14 mouse cellular contexts compared by ENCODE assay signal in the genomic region with DNA sequence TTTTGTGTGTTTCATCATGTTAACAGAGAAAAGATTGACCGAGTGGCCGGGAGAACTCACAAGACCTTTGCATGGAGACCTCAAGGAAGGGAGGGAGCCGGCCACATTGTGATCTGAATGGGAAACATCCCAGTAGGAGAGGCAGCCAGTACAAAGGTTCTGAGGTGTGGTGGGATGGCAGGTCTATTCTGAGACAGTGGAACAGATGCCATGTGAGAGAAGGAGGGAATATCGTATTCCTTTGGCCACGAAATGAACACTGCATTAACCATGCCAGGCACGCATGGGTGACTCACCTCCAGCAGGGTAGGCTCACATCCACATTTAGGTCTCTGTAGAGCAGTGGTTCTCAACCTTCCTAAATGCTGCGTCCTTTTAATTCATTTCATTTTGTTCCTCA.
A peak's percentile ranks its signal among the peaks of the same experiment; 100 is the strongest.
DNase-seq lines count a peak whose midpoint lies in the region; TF ChIP-seq lines count a peak whose summit lies in the region.
"Had no signal": no experiment of that assay in that cellular context is flagged by ENCODE, and none has a peak within 500 bp of the region (broad histone marks: within the 10 kb centered on the region; RNA-seq: fewer than 3 reads in every experiment).

No protein-coding gene starts in this region.

- DNase-seq in layer of hippocampus, adult 2 months (ENCODE audit: low spot score in 2 of 2) = no peak
- no peak for DNase-seq in layer of hippocampus, adult 11-12 months (ENCODE audit: low spot score)
- peak; percentile 68 for DNase-seq in right cerebral cortex, adult 18-20 months
- DNase-seq in right cerebral cortex, postnatal 4 days = no peak
- no peak for DNase-seq in cerebellum, postnatal 4 days (ENCODE audit: low spot score in 2 of 2)
- DNase-seq: gastrocnemius, postnatal 10 days; heart, adult 2 months had no signal

- H3K4me3 ChIP-seq in layer of hippocampus, adult 2 months = no peak overlapping the region
- H3K4me3 ChIP-seq in C2C12 (ENCODE audit: insufficient read depth, poor library complexity, severe bottlenecking) (no peak overlapping the region), myocyte (no peak overlapping the region)
- H3K4me3 ChIP-seq: embryonic facial prominence, embryonic 10.5 days; forebrain, embryonic 13.5 days; heart, adult 2 months; heart, embryonic 12.5 days; hindbrain, embryonic 15.5 days had no signal

- no peaks in the 10 kb centered on the region for H3K27me3 ChIP-seq in C2C12 (ENCODE audit: control insufficient read depth, insufficient read depth, insufficient read length)
- H3K27me3 ChIP-seq in myocyte (ENCODE audit: control insufficient read depth, insufficient read depth, insufficient read length) = no peaks in the 10 kb centered on the region
- H3K27me3 ChIP-seq: hindbrain, embryonic 15.5 days had no signal

- H3K36me3 ChIP-seq in C2C12 (ENCODE audit: control insufficient read depth, insufficient read depth) (no peaks in the 10 kb centered on the region), myocyte (ENCODE audit: control insufficient read depth, insufficient read depth) (no peaks in the 10 kb centered on the region)
- H3K36me3 ChIP-seq: embryonic facial prominence, embryonic 10.5 days; G1E; heart, embryonic 12.5 days; hindbrain, embryonic 15.5 days had no signal

- no peak for TF ChIP-seq POLR2A in myocyte (IDR thresholded peaks at IDR 0.05; ENCODE audit: insufficient read length, low read depth)

- peak overlapping the region; percentile 61 for H3K27ac ChIP-seq in layer of hippocampus, adult 2 months
- H3K27ac ChIP-seq: embryonic facial prominence, embryonic 10.5 days; forebrain, embryonic 13.5 days; heart, adult 2 months; hindbrain, embryonic 15.5 days had no signal

- H3K79me3 ChIP-seq in C2C12 (ENCODE audit: low read depth) = no peaks in the 10 kb centered on the region

- no peak for TF ChIP-seq CTCF in layer of hippocampus, adult 2 months (conservative IDR thresholded peaks at IDR 0.05)
- no peak for TF ChIP-seq CTCF in C2C12 (IDR thresholded peaks at IDR 0.05; ENCODE audit: control insufficient read depth, insufficient read depth, insufficient read length)

- no peak overlapping the region for H3K4me2 ChIP-seq in myocyte (ENCODE audit: low read depth)
- H3K4me2 ChIP-seq: forebrain, embryonic 13.5 days; heart, embryonic 12.5 days; hindbrain, embryonic 15.5 days had no signal

- H3K79me2 ChIP-seq in C2C12 (ENCODE audit: control insufficient read depth, insufficient read depth) = no peaks in the 10 kb centered on the region
- H3K79me2 ChIP-seq in myocyte (ENCODE audit: control insufficient read depth, insufficient read depth) = no peaks in the 10 kb centered on the region

- H3ac ChIP-seq in C2C12 (ENCODE audit: control insufficient read depth, insufficient read length, low read depth) (no peak overlapping the region), myocyte (ENCODE audit: control insufficient read depth, insufficient read length) (no peak overlapping the region)

TF ChIP-seq in C2C12, 6 proteins besides CTCF, POLR2A, EP300 and RAD21:
- TF ChIP-seq USF1 (IDR thresholded peaks at IDR 0.05; ENCODE audit: low read depth) (peak; percentile 77), MAX (IDR thresholded peaks at IDR 0.05) (no peak)

TF ChIP-seq in myocyte, 11 proteins besides CTCF, POLR2A, EP300 and RAD21:
- TF ChIP-seq TCF12 (IDR thresholded peaks at IDR 0.05; ENCODE audit: insufficient read depth, poor library complexity, severe bottlenecking) (no peak), CEBPB (IDR thresholded peaks at IDR 0.05; ENCODE audit: insufficient read depth, poor library complexity, severe bottlenecking) (no peak), MYOD1 (IDR thresholded peaks at IDR 0.05; ENCODE audit: control insufficient read depth in 1 of 3, insufficient read length in 2 of 3, low read depth in 2 of 3) (peak in 1 of 3 experiments; percentile 37), TCF3 (IDR thresholded peaks at IDR 0.05; ENCODE audit: insufficient read length, low read depth) (no peak), MYOG (IDR thresholded peaks at IDR 0.05; ENCODE audit: control insufficient read depth in 1 of 3, insufficient read depth in 1 of 3, insufficient read length in 2 of 3, low read depth in 2 of 3) (no peak), POLR2AphosphoS2 (IDR thresholded peaks at IDR 0.05; ENCODE audit: insufficient read length, low read depth) (no peak), SRF (IDR thresholded peaks at IDR 0.05; ENCODE audit: control insufficient read depth, insufficient read length, low read depth) (no peak), REST (IDR thresholded peaks at IDR 0.05; ENCODE audit: insufficient read depth, insufficient read length) (no peak), E2F4 (IDR thresholded peaks at IDR 0.05; ENCODE audit: insufficient read depth) (no peak), MAX (IDR thresholded peaks at IDR 0.05; ENCODE audit: low read depth) (no peak), USF1 (IDR thresholded peaks at IDR 0.05; ENCODE audit: low read depth) (peak; percentile 55)
